Mouse (Mus musculus): ENCODE results near the gene Tomm40l.

The Tomm40l gene

GRCm38 (mm10) chr1:171195046-171195822, 27.1 kb downstream of the Tomm40l start:
- ChIA-PET CTCF (interaction anchor here (0.6 to 2.6 kb wide), 9 partner anchors 13 to 76 kb away, joined by 3 to 22 read pairs (median 4); partner anchors contain the start of gene Tomm40l (in 1 of the 4)), POLR2A (interaction anchor here (0.6 to 3.7 kb wide), 26 partner anchors 9 to 282 kb away, joined by 3 to 24 read pairs (median 4); partner anchors contain the start of genes B4galt3 (in 1 of the 4), Nr1i3 (in 1 of the 4), Ppox (in 1 of the 4) and Tomm40l (in 1 of the 4))

- ChIA-PET POLR2A (interaction anchor here in 3 of 4 experiments (0.6 to 3.7 kb wide), 14 partner anchors 9 to 219 kb away, joined by 3 to 24 read pairs (median 4); partner anchors contain the start of genes Nr1i3 (in 1 of the 3) and Tomm40l (in 1 of the 3)), CTCF (interaction anchor here (1.4 to 2.6 kb wide), 4 partner anchors 26 to 27 kb away, joined by 4 to 22 read pairs (median 8); partner anchors contain the start of gene Tomm40l (in 1 of the 4))
Observed at GRCm38 (mm10) chr1:171193911-171194830, 28.1 kb downstream of the Tomm40l start.

DNA sequence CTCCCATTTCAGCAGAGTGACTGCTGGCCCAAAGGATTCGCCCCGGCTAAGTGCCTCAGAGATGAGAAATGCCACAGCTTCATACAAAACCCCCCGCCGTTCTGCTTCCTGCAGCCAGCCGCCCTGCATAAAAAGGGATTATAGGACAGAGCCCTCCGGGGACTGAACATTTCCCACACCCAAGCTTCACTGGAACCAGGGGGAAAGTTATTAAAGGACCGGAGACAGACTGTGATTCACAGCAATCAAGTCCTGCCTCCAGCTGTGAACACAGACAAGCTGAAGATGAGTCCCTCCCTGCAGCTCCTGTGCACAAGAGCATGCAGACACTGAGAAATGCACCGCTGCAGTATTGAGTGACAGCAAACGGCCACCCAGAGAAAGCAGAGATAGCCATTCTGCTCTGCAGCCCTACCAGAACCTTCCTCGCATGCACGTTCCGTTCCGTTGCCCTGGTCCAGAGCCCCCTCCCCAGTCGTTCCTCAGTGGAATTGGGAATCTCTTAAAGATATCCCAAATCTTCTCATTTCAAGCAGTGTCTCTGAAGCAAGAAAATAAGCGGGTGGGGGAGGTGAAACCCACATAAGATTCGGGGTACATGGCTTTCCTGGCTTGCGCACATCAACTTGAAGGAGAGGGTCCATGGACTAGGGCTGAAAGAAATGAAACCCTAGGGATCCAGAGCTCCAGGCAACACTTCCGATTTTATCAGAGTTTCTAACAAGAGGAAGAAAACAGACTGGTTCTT, 29.0 kb downstream of the Tomm40l start:
- ChIA-PET CTCF (interaction anchor here in 3 of 4 experiments (0.5 to 1.6 kb wide), 7 partner anchors 23 to 29 kb away, joined by 3 to 4 read pairs (median 3); no protein-coding TSS in a partner anchor), POLR2A (interaction anchor here in 3 of 4 experiments (1.0 to 3.7 kb wide), 8 partner anchors 9 to 220 kb away, joined by 3 to 24 read pairs (median 3); partner anchors contain the start of genes Nr1i3 (in 1 of the 3) and Tomm40l (in 1 of the 3))

- POLR2A ChIA-PET, result interaction anchor here in 2 of 4 experiments (1.1 to 1.4 kb wide), 2 partner anchors 13 to 17 kb away, joined by 3 read pairs; no protein-coding TSS in a partner anchor
- CTCF ChIA-PET, result interaction anchor here in 3 of 4 experiments (0.5 to 1.2 kb wide), 6 partner anchors 25 to 310 kb away, joined by 3 to 10 read pairs (median 4); no protein-coding TSS in a partner anchor
Observed at GRCm38 (mm10) chr1:171192283-171192682, 30.0 kb downstream of the Tomm40l start.

DNA sequence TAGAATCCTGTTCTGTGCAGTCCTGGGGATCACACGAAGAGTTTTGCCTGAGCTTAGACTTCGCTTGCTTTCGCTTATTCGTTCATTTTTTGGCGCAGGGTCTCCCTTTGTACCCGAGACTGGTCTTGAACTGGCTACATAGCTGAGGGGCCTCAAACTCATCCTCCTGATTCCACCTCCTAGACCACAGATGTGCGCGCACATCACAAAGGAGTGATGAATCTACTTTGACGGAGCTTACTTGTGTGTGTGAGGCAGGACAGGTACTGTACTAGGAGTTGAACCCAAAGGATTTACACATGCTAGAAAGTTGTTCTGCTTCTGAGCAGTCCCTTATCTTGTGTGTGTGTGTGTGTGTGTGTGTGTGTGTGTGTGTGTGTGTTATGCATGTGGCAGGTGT, 31.5 kb downstream of the Tomm40l start:
- ChIA-PET POLR2A (interaction anchor here in 2 of 4 experiments (0.7 to 1.9 kb wide), 4 partner anchors 12 to 40 kb away, joined by 3 to 5 read pairs (median 4); partner anchors contain the start of genes Mpz (in 1 of the 2) and Sdhc (in 1 of the 2)), CTCF (interaction anchor here (0.6 to 2.5 kb wide), 5 partner anchors 15 to 166 kb away, joined by 3 to 18 read pairs (median 4); partner anchors contain the start of gene Tomm40l (in 1 of the 4))

DNA sequence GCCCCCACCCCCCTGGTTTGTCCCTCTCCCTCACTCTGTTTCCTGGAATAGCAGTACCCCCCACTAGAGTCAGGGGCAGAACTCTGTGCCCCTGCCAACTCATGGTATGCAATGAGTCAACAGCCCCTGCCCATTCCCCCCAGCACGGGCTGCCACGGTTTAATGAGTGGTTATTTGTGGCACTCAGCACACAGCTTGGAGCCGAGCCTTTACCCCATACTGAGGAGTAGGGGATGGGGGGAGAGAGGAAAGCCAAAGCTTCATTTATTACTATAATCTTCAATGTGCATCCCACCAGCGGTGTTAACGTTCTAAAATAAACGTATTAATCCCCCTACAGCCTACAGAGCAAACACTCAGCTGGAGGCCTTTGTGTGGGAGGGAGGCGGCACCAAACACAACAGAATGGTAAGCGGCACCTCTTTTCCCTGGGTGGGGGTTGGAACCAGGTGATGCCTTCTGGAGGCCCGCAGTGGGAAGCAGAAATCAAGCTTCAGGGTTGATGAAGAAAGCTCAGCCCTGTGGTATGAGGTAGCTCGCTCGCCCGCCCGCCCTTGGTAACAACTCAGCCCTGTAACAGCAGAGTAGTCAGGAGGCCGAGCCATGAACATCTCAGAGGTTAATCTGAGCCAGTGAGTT, 32.7 kb downstream of the Tomm40l start:
- ChIA-PET CTCF (interaction anchor here in 3 of 4 experiments (0.6 to 2.5 kb wide), 10 partner anchors 15 to 138 kb away, joined by 3 to 18 read pairs (median 3); partner anchors contain the start of gene Tomm40l (in 1 of the 3)), POLR2A (interaction anchor here (0.6 to 2.1 kb wide), 14 partner anchors 7 to 378 kb away, joined by 3 to 8 read pairs (median 4); partner anchors contain the start of genes Atf6 (in 1 of the 4), Nr1i3 (in 1 of the 4) and Pcp4l1 (in 1 of the 4))

DNA sequence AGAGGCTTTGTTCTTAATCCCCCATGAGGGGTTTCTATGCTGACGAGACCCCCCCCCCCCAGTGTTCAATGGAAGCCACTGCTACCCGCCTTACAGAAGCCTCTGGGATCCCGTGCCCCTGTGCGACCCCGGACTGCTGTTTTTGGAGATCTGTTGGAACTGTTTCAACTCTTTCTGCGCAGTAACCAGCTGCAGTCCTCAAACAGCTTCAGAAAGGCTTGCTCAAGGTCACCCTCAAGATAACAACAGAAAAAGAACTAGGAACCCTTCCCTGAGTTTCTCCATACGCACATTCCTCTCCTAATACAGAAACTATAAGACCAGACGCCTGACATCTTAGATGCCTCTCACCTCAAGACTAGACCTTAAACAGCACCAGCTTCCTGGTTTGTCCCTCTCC, 33.3 kb downstream of the Tomm40l start:
- POLR2A ChIA-PET, result interaction anchor here (0.7 to 2.1 kb wide), 10 partner anchors 8 to 288 kb away, joined by 3 to 8 read pairs (median 4); partner anchors contain the start of genes Nr1i3 (in 1 of the 4) and Pcp4l1 (in 1 of the 4)
- CTCF ChIA-PET, result interaction anchor here in 3 of 4 experiments (0.6 to 2.5 kb wide), 7 partner anchors 14 to 133 kb away, joined by 3 to 18 read pairs (median 3); partner anchors contain the start of gene Tomm40l (in 1 of the 3)

GRCm38 (mm10) chr1:171187851-171188700, 34.2 kb downstream of the Tomm40l start:
- ChIA-PET CTCF (interaction anchor here in 1 of 4 experiments (1.7 to 2.2 kb wide), 2 partner anchors 20 to 77 kb away, joined by 3 to 5 read pairs; no protein-coding TSS in a partner anchor), POLR2A (interaction anchor here in 2 of 4 experiments (1.3 to 2.1 kb wide), 6 partner anchors 9 to 58 kb away, joined by 3 to 8 read pairs (median 5); partner anchors contain the start of gene Pcp4l1 (in 1 of the 2))

DNA sequence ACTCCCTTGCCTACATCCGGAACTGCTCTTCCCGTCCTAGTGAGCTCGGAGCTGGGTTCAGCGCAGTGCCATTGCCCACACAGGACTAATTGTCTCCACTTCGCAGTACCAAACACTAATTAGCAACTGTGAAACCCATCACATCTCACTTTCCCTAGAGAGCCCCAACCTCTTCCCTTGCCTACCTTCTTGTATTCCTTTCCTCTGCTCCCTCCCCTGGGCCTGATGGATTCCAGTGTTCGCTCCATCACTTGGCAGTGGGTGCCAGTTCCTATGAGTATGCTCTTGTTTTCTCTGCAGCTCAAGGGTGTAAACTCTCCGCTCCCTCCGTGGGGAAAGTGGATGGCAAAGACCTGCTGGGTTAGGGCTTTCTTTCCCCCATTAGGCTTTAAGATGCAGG, 36.7 kb downstream of the Tomm40l start:
- POLR2A ChIA-PET, result interaction anchor here in 2 of 4 experiments (0.6 to 4.8 kb wide), 3 partner anchors 10 to 60 kb away, joined by 3 to 18 read pairs (median 5); partner anchors contain the start of gene Pcp4l1 (in 2 of the 2)
- CTCF ChIA-PET, result interaction anchor here in 1 of 4 experiments (1.4 kb wide), 1 partner anchor 53 kb away, joined by 4 read pairs; no protein-coding TSS in a partner anchor

DNA sequence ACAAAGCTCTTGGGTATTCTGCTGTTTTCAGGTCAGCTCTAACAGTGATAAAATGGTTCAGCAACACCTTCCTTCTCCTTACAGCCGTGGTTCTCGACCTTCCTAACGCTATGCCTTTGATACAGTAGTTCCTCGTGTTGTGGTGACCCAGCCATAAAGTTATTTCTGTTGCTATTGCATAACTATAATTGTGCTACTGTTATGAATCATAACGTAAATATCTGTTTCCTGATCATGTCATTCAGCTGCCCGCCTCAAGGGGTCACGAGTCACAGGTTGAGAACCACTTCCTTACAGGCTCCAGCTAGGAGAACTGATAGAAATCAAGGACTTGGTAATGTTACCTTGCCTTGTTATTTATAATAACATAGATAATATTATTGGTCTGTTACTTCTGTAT, 38.0 kb downstream of the Tomm40l start:
- CTCF ChIA-PET, result interaction anchor here in 2 of 4 experiments (0.6 to 1.4 kb wide), 4 partner anchors 11 to 54 kb away, joined by 3 to 5 read pairs (median 4); no protein-coding TSS in a partner anchor
- POLR2A ChIA-PET, result interaction anchor here in 2 of 4 experiments (1.0 to 4.8 kb wide), 6 partner anchors 9 to 63 kb away, joined by 3 to 18 read pairs (median 3); partner anchors contain the start of gene Pcp4l1 (in 2 of the 2)

GRCm38 (mm10) chr1:171183620-171184019, 38.7 kb downstream of the Tomm40l start:
- POLR2A ChIA-PET, result interaction anchor here in 2 of 4 experiments (0.7 to 4.8 kb wide), 7 partner anchors 10 to 66 kb away, joined by 3 to 18 read pairs (median 3); partner anchors contain the start of genes Adamts4 (in 1 of the 2) and Pcp4l1 (in 1 of the 2)
- CTCF ChIA-PET, result interaction anchor here in 2 of 4 experiments (0.5 to 0.9 kb wide), 3 partner anchors 24 to 282 kb away, joined by 3 to 10 read pairs (median 3); no protein-coding TSS in a partner anchor

GRCm38 (mm10) chr1:171183025-171183424, 39.3 kb downstream of the Tomm40l start:
- POLR2A ChIA-PET, result interaction anchor here in 2 of 4 experiments (0.7 to 4.8 kb wide), 3 partner anchors 12 to 67 kb away, joined by 4 to 18 read pairs (median 10); partner anchors contain the start of genes Adamts4 (in 1 of the 2) and Pcp4l1 (in 1 of the 2)
- CTCF ChIA-PET, result interaction anchor here in 2 of 4 experiments (0.5 to 0.9 kb wide), 3 partner anchors 24 to 281 kb away, joined by 3 to 10 read pairs (median 3); no protein-coding TSS in a partner anchor

DNA sequence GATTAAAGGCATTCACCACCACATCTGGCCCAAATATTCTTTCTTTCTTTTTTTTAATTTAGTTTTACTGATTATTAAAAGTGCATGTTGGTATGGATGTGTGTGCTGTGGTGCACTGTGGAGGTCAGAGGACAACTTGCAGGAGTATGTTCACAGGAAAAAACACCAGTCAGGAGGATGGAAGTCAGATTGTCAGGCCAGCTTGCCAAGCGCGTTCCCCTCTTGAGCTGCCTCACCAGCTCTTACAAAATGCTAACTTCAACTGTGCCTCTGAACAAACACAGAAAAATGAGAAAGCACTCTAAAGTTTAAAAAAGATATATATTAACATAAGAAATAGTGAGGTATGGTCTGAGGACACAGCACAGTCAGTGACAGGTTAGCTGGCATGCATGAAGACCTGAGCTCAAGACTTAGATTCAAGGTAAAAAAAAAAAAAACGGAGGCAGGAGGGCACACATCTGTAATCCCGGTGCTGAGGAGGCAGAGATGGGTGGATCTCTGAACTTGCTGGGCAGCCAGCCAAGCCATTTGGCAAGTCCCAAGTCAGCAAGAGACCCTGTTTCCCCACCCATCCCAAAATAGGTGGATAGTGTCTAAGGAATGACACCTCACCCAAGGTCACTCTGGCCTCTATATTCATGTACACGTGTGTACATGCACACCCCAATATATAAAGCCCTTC, 42.7 kb downstream of the Tomm40l start:
- POLR2A ChIA-PET, result interaction anchor here in 3 of 4 experiments (0.6 to 1.2 kb wide), 4 partner anchors 11 to 398 kb away, joined by 3 to 4 read pairs (median 3); no protein-coding TSS in a partner anchor
- CTCF ChIA-PET, result no interaction called here

GRCm38 (mm10) chr1:171172779-171173178, 49.5 kb downstream of the Tomm40l start:
- POLR2A ChIA-PET, result interaction anchor here in 1 of 4 experiments (1.5 to 1.6 kb wide), 2 partner anchors 9 to 45 kb away, joined by 3 to 5 read pairs; no protein-coding TSS in a partner anchor
- CTCF ChIA-PET, result interaction anchor here in 2 of 4 experiments (0.7 to 0.9 kb wide), 2 partner anchors 48 to 109 kb away, joined by 5 to 6 read pairs; no protein-coding TSS in a partner anchor

Data from embryonic stem cell, embryonic (primary cell).